Mouse (Mus musculus) liver, adult (tissue): Measurements from ENCODE around the gene Fam120c.

Experiments
- GATA4 ChIP-seq: IDR thresholded peaks from 2 replicates; pipeline ENCODE4 v1.6.1; 2014; ENCODE audit warnings: mild to moderate bottlenecking, low read length; ENCODE audit not compliant: insufficient replicate concordance

Gene Fam120c

GRCm38 (mm10) chrX:151509906-151510305, 165.9 kb downstream of the Fam120c start:
- TF ChIP-seq GATA4: no peak

- TF ChIP-seq GATA4: no peak
Observed at GRCm38 (mm10) chrX:151513066-151513465, 169.1 kb downstream of the Fam120c start.

GRCm38 (mm10) chrX:151513694-151514093, 169.7 kb downstream of the Fam120c start:
- no peak for TF ChIP-seq GATA4

- TF ChIP-seq GATA4: no peak
Observed at GRCm38 (mm10) chrX:151518181-151518580, 174.2 kb downstream of the Fam120c start.

- no peak for TF ChIP-seq GATA4
Observed at GRCm38 (mm10) chrX:151520127-151520457, 176.1 kb downstream of the Fam120c start.

- peak; percentile 56; the same call in 1 of the 2 replicates for TF ChIP-seq GATA4
Observed at GRCm38 (mm10) chrX:151520458-151521322, 176.7 kb downstream of the Fam120c start, which contains the start of gene Phf8. Phf8 (plus strand) TSS chrX:151520672.
